Mouse (Mus musculus): ENCODE data around the gene Zcchc17. TPM values are rescaled to one million over a fixed set of nuclear protein-coding genes. Genes with fewer than 3 reads are reported as not detected.

The Zcchc17 gene
- total RNA-seq, 1 experiment from 2014 or later: 34.5 TPM

DNA sequence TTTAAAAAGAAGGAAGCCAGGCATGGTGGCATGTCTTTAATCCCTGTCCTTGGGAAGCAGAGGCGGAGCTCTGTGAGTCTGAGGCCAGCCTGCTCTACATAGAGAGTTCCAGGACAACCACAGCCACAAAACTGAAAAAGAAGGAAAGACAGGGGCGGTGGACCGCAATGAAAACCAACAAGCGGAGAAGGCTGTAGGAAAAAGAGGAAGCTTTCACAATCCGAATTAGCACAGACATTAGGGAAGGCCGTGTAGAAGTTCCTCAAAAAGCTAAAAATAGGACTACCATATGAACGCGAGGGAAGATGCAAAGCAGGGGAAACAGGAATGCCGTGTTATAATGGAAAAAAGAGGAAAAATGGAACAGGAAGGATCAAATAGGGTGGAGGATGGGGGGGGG, 75.9 kb downstream of the Zcchc17 start:
- no peak for DNase-seq

DNA sequence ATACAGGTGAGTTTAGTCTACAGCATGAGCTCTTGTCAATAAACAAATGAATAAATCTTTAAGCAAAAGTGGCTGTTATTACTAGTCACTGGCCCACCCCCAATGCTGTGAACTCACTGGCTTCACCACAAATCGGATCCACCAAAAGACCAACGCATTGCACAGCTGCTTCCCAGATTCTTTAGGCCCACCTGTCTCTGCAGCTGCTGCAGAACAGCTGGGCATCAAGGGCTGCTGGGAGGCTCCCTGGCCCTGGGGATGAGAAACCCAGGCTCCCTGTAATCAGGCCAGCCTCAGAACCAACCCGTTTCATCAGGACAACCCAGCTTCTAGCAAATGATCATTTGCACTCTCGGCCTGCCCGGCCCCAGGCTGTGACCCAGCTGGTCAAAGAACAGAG, 76.9 kb downstream of the Zcchc17 start:
- no peak for DNase-seq

DNA sequence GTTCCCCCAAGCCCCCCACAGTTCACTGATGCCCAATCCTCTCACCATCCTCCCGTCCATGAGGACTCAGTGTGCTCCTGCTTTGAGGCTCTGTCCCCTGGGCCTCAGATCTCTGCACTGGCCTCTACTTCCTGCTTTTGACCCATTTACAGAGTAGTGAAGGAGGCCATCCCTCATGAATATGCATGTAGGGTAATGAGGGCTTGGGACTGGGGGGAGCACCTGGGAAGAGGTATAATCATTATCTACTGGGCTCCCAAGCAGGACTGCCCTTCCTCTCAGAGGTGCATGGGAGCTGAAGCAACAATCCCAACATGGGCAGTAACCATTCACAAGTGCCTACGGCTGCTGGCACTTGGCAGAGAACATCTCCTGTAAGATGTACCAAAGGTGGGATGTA, 80.6 kb downstream of the Zcchc17 start, which contains the start of gene Serinc2:
Serinc2 (minus strand) TSS at position 101 of the 400 bp plus-strand sequence.
- no peak for DNase-seq

DNA sequence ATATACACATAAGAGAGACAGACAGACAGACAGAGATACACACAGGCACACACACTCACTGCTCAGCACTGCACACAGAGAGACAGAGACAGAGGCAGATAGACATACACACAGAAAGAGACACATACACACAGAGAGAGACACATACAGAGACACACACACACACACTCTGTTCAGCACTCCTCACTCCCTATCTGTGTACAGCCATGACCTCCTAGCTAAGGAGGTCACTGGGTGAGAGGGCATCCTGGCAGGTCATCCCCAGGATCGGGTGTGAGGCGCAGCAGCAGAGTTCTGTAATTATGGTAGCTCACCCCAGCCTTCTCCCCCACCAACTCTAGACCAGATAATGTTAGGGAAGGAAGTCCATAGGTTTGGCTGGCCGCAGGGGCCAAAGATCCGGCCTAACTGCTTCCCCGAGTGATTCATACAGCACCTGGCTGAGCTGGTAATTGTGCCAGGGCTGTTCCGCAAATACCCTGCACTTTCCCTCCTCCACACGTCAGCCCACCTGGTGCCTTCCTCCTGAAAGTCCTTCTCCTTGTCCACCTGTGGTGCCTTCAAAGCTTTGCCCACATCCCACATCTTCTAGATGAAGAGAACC, 83.1 kb downstream of the Zcchc17 start:
- no peak for DNase-seq

DNA sequence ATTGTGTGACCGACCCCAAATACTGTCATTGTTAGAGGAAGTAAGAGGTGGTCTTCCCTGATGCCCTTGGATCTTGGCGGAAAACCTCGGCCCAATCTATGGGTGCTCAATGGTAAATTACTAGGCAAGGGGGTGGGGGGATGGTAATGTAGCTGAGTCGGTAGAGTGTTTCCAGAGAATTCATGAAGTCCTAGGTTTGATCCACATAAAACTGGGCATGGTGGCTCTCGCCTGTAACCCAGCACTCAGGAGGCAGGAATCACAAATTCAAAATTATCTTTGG, 84.0 kb downstream of the Zcchc17 start:
- no peak for DNase-seq

DNA sequence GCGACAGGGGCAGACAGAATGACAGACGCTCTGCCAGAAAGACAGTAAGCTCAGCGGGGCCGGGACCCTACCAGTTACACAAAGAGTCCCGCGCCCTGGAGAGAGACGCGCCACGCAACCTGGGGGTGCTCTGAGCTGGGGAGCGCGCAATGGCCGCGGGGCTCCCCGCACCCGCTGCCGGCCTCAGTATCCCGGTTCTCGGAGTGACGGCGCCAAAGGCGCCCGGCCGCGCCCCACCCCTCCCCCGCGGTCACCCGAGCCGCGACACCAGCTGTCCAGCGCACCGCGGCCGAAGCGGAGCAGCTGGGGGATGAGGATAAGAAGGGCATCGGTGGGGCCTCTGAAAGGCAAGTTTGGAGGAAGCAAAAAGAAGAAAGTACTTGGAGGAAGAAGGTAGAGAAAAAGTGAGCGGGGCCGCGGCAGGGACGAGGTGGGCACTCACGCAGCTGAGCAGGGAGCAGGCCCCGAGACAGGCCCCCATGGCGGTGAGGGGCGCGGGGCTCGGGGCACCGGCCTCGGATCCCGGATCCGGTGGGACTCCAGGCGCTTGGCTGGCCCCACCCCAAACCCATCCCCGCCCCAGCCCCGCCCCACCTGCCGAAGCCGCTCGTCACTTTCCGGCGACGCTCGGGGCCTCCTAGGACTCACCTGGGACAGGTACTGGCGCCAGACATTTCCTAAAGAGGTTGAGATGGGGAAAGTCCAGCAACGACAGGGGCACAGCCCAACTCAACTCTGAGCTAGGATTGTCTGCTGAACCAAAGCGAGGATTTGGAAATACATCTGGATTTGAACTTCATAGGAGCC, 84.5 kb downstream of the Zcchc17 start:
- no peak for DNase-seq

DNA sequence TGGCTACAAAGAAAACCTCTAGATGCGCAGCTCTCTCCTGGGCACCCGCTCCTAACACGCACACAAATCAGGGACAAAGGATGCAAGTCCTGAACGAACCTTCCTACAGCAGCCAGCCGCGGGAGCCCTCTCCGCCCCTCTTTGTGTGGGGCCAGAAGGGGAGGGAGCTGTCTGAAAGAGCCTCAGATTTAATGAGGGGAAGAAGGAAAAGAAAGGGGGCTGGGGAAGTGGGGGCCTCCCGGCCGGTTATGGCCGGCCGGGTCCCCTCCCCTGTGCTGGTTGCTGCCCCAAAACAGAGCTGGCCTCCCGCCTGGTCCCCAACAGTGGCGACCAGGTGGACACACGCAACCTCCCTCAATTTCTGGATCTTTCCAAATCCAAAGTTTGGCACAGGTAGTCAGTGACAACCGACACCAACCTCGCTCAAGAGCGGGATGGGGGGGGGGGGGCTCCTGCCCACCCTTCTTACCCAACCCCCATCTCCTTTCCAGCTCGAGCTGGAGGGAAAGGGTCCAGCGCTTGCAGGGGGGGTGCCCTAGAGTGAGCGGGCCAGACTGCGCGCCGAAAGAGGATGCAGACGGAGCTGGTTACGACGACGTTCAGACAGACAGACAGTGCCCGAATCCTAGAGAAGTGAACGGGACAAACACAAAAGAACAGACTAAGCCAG, 85.3 kb downstream of the Zcchc17 start:
- DNase-seq: no peak

DNA sequence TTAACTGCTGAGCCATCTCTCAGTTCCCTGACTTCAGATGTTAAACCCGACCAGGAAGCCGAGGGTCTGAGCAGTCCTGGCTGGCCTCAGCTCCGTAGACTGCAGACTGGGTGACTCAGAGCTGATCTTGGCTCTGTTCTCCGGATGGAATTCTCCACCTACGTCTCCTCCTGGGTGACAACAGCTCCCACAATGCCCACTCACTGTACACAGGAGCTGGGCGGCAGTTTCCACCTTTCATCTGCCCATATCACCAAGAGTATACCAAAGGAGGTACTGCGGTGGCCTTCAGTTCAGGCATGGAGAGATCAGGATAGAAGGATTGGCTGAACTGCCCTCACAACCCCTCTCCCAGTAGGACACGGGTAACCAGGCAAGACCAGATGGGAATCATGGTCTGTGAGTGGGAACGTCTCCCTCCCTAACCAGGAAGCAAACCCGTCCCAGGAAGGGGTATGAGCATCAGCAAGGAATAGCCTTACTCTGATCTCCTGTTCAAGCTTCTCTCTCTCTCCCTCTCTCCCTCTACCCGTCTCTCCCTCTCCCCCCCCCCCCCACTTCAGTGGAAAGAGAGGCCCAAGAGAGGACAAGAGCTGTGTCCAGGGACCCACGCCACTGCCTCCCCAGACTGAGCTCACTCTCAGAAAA, 85.9 kb downstream of the Zcchc17 start:
- peak; percentile 66 for DNase-seq

DNA sequence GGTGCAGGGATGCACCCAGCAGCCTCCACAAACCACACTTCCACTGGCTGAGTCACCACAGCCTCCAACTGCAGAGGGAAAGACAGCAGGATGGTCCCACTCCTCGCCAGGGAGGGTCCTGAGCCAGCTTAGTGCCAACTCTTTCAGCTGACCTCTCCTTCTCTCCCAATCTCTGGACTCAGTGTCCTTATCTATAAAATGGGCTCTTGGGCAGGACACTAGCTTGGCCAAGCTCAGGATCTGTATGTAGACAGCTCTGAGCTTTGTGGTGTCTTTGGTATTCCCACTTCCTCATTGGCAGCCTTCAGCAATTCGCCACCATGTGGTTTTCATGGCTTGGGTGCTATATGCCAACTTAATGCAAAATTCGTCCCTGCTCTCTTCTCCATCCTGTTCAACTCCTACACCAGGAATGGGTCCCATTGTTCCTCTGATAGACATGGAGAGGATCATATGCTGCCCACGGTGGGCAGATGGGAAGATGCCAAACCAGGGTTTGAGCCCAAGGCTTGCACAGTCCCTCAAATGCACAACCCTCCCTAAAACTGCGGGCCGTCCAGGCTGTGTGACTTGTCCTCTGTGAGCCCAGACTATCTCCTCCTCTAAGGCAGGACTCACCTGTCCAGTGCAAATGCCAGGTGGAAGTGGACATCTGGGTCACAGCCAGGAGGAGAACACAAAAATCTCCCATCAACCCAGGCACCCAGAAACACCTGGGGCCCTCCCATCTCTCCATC, 89.0 kb downstream of the Zcchc17 start:
- DNase-seq: no peak

DNA sequence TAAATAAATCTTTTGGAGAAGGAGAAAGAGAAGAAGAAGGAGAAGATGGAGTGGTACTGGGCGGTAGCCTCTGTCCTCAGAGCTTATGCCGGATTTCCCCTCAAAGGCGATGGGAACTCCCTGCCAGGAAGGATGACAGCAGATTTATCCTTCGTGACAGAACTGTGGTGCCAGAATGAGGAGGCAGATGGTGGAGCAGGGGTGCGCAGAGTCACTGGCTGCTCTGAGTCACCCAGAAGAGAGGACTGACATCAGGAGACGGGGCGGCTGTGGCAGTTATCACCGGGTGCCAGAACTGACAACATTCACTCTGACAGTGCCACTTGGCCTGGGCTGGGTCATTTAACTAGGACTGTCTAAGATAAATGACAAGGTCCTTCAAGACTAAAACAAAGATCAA, 89.7 kb downstream of the Zcchc17 start:
- peak; percentile 56 for DNase-seq

DNA sequence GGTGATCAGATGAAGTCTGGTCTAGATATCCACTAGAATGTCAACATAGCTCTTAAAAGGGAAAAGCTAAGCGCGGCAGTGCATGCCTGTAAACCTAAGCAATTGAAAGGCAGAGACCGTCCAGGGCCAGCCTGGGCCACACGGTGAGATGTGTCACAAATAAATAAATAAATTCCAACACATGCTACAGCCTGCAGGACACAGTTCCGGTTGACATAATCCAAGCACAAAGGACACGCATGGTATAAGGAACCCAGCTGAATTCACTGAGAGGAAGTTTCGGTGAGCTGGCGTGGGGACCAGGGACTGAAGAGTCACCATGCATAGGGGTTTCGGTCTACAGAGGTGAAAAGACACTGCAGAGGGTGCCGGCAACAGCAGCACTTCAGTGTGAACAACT, 91.0 kb downstream of the Zcchc17 start:
- DNase-seq: no peak

DNA sequence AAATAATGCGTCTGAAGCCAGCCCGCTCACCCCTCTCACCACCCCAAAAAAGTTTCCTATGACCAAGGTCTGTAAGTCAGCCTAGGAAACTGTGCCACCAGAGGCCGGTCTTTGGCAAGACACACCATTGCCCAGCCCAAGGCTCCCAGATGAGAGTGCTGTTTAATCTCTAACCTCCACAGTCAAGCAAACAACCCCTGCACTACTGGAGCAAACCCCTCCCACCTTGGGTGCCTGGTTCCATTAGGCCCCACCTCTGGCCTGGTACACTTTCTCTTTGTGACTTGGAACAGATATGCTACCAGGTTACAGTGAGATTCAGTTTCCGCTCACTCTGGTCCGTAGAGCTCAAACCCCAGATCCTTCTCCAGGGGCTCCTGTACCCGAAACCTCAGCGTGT, 92.7 kb downstream of the Zcchc17 start:
- no peak for DNase-seq

DNA sequence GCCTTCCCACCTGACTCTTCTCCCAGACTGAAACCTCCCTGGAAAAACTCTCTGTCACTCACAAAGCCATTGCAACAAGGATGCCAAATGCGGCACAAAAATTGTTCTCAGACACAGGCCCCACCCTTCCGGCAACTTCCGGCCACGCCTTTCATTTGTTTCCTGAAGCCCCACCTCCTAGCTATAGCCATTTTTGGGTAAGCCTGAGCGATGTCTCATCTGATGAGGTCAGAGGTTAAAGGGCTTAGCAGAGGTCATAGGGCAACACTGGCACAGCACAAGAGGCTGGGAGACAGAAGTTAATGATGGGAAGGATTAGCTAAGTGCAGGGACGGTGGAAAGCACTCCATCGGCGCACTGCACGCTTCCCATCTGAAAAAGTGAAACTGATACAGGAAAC, 93.1 kb downstream of the Zcchc17 start:
- DNase-seq: no peak

Other genes starting within 250 kb of the Zcchc17 start
- 0.48 and 0.90 TPM in 2 replicates for gene Hcrtr1, start 220.6 kb downstream of the Zcchc17 start, total RNA-seq (2021)
- 131 and 156 TPM in 2 replicates for gene Tinagl1, start 184.8 kb downstream of the Zcchc17 start, total RNA-seq (2021)
- not detected in 2 replicates for gene Gm853, start 137.5 kb downstream of the Zcchc17 start, total RNA-seq (2021)
- gene Serinc2, start 80.7 kb downstream of the Zcchc17 start, total RNA-seq (2021): 0.98 and 2.2 TPM in 2 replicates
- 185 and 345 TPM in 2 replicates for gene Fabp3, start 51.3 kb downstream of the Zcchc17 start, total RNA-seq (2021)
- 1.5 TPM in 1 of 2 replicates, not detected in the other for gene Gm10570, start 51.3 kb downstream of the Zcchc17 start, total RNA-seq (2021)
- gene Snrnp40, start 189 bp upstream of the Zcchc17 start, total RNA-seq (2021): 30.6 and 38.0 TPM in 2 replicates
- gene Nkain1, start 214.2 kb upstream of the Zcchc17 start, total RNA-seq (2021): 6.6 and 7.4 TPM in 2 replicates

Data from adrenal gland, postnatal 14 days (tissue).